Mouse (Mus musculus) kidney, adult 2 months (tissue): Measurements from ENCODE around the gene Plin2.
"Not testable (repeated sequence)": the region's sequence is repeated elsewhere in the genome, so short reads cannot be mapped to it uniquely, and the experiment has no call there.

Experiments
- CTCF ChIP-seq: fragments of 200-500 bp; conservative IDR thresholded peaks from 2 replicates; pipeline ENCODE4 v1.5.1; 2011; ENCODE audit warnings: low read depth, mild to moderate bottlenecking, control low read depth, low read length, moderate library complexity, mixed read lengths; ENCODE audit not compliant: insufficient read depth, insufficient read length
- POLR2A ChIP-seq: fragments of 200-500 bp; IDR thresholded peaks from one replicate; pipeline ENCODE4 v1.6.1; 2011; ENCODE audit warnings: low read depth, low read length, control low read depth

DNA sequence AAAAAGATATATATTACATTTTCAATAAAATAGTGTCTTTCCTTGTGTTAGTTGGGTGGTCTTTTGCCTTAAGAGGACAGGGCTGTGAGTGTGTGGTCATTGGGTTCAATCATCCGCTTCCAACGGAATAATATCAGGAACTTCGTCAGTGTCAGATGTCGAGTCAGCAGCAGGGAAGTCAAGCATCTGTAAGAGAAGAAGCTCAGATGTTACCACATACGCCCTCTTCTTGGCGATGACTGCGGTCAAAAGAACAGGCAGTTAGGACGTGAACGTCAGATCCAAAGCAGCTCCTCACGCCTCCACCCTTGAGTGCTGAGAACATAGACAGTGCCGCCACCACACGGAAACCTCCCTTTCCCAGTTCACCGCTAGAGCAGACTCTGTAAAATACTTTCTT is 21.5 kb downstream of the Plin2 start:
- TF ChIP-seq CTCF, POLR2A: not testable (repeated sequence)
